Mouse (Mus musculus): Measurements from ENCODE around the gene Clic6. TPM values are rescaled to one million over a fixed set of nuclear protein-coding genes. Genes with fewer than 3 reads are reported as not detected.
A peak's percentile ranks its signal among the peaks of the same experiment; 100 is the strongest.

Gene Clic6
- polyA plus RNA-seq, 1 experiment from 2014 or later: 0.64 TPM

- Histone ChIP-seq H3K27ac (no peak overlapping the region), H3K27me3 (ENCODE audit: low read depth, poor library complexity, severe bottlenecking) (no peaks in the 10 kb centered on the region), H3K4me1 (peaks cover 6% of the 10 kb centered on the region; the same call in 1 of the 2 replicates), H3K36me3 (peaks cover 11% of the 10 kb centered on the region; the same call in 1 of the 2 replicates), H3K4me3 (no peak overlapping the region), H3K9me3 (replicated peaks) (no peaks in the 10 kb centered on the region)
- 90% methylated on average over 18 of the region's 18 CpGs for WGBS
- DNase-seq (ENCODE audit: low spot score): no peak
Measured at GRCm38 (mm10) chr16:92454495-92454894, 31.0 kb upstream of the Clic6 start.

GRCm38 (mm10) chr16:92455488-92455887 is 30.0 kb upstream of the Clic6 start:
- no peak for DNase-seq (ENCODE audit: low spot score)
- H3K4me1 ChIP-seq: peaks cover 3% of the 10 kb centered on the region
- H3K4me3 ChIP-seq: no peak overlapping the region
- H3K36me3 ChIP-seq: peaks cover 5% of the 10 kb centered on the region; the same call in 1 of the 2 replicates
- H3K27ac ChIP-seq: no peak overlapping the region
- H3K27me3 ChIP-seq (ENCODE audit: low read depth, poor library complexity, severe bottlenecking): no peaks in the 10 kb centered on the region
- H3K9me3 ChIP-seq (replicated peaks): no peaks in the 10 kb centered on the region
- 77% methylated on average over 8 of the region's 8 CpGs for WGBS

GRCm38 (mm10) chr16:92455969-92456368 is 29.6 kb upstream of the Clic6 start:
- DNase-seq (ENCODE audit: low spot score): no peak
- H3K27me3 ChIP-seq (ENCODE audit: low read depth, poor library complexity, severe bottlenecking): no peaks in the 10 kb centered on the region
- H3K27ac ChIP-seq: no peak overlapping the region
- H3K4me1 ChIP-seq: peaks cover 6% of the 10 kb centered on the region
- WGBS: 92% methylated on average over 5 of the region's 5 CpGs
- H3K36me3 ChIP-seq: peaks cover 5% of the 10 kb centered on the region; the same call in 1 of the 2 replicates
- H3K9me3 ChIP-seq (replicated peaks): no peaks in the 10 kb centered on the region
- no peak overlapping the region for H3K4me3 ChIP-seq

- peak; percentile 82 for DNase-seq (ENCODE audit: low spot score)
- Histone ChIP-seq H3K36me3 (no peaks in the 10 kb centered on the region), H3K4me1 (peaks cover 15% of the 10 kb centered on the region), H3K27ac (no peak overlapping the region), H3K9me3 (replicated peaks) (no peaks in the 10 kb centered on the region), H3K4me3 (no peak overlapping the region), H3K27me3 (ENCODE audit: low read depth, poor library complexity, severe bottlenecking) (no peaks in the 10 kb centered on the region)
- 32% methylated on average over 7 of the region's 7 CpGs for WGBS
Measured at GRCm38 (mm10) chr16:92457594-92457993, 27.9 kb upstream of the Clic6 start.

GRCm38 (mm10) chr16:92461412-92461811 is 24.1 kb upstream of the Clic6 start:
- no peaks in the 10 kb centered on the region; the same call in 1 of the 2 replicates for H3K36me3 ChIP-seq
- WGBS: 79% methylated on average over 6 of the region's 6 CpGs
- no peak overlapping the region for H3K27ac ChIP-seq
- peaks cover 33% of the 10 kb centered on the region for H3K4me1 ChIP-seq
- H3K9me3 ChIP-seq (replicated peaks): no peaks in the 10 kb centered on the region
- no peaks in the 10 kb centered on the region for H3K27me3 ChIP-seq (ENCODE audit: low read depth, poor library complexity, severe bottlenecking)
- no peak for DNase-seq (ENCODE audit: low spot score)
- no peak overlapping the region for H3K4me3 ChIP-seq

GRCm38 (mm10) chr16:92464390-92464972 is 21.1 kb upstream of the Clic6 start:
- Histone ChIP-seq H3K27ac (no peak overlapping the region), H3K4me1 (peaks cover 37% of the 10 kb centered on the region), H3K27me3 (ENCODE audit: low read depth, poor library complexity, severe bottlenecking) (no peaks in the 10 kb centered on the region), H3K4me3 (0 out of 2 replicates have a peak overlapping the region, but pooled peaks have one; percentile 87), H3K9me3 (replicated peaks) (no peaks in the 10 kb centered on the region), H3K36me3 (no peaks in the 10 kb centered on the region; the same call in 1 of the 2 replicates)
- WGBS: 77% methylated on average over 14 of the region's 14 CpGs
- DNase-seq (ENCODE audit: low spot score): no peak

- Histone ChIP-seq H3K9me3 (replicated peaks) (no peaks in the 10 kb centered on the region), H3K27me3 (ENCODE audit: low read depth, poor library complexity, severe bottlenecking) (no peaks in the 10 kb centered on the region), H3K4me1 (peaks cover 37% of the 10 kb centered on the region), H3K27ac (peak overlapping the region; percentile 86), H3K36me3 (no peaks in the 10 kb centered on the region; the same call in 1 of the 2 replicates), H3K4me3 (peak overlapping the region; percentile 87)
- WGBS: 25% methylated on average over 10 of the region's 10 CpGs
- DNase-seq (ENCODE audit: low spot score): no peak
Measured at GRCm38 (mm10) chr16:92465226-92465625, 20.3 kb upstream of the Clic6 start.

- Histone ChIP-seq H3K36me3 (no peaks in the 10 kb centered on the region; the same call in 1 of the 2 replicates), H3K4me1 (peaks cover 35% of the 10 kb centered on the region), H3K9me3 (replicated peaks) (no peaks in the 10 kb centered on the region), H3K27me3 (ENCODE audit: low read depth, poor library complexity, severe bottlenecking) (no peaks in the 10 kb centered on the region), H3K4me3 (peak overlapping the region; percentile 87), H3K27ac (peak overlapping the region; percentile 86)
- peak; percentile 92 for DNase-seq (ENCODE audit: low spot score)
- WGBS: under 1% methylated on average over 75 of the region's 94 CpGs
Measured at GRCm38 (mm10) chr16:92465642-92466526, 19.7 kb upstream of the Clic6 start.

GRCm38 (mm10) chr16:92467041-92467440 is 18.5 kb upstream of the Clic6 start:
- Histone ChIP-seq H3K36me3 (no peaks in the 10 kb centered on the region; the same call in 1 of the 2 replicates), H3K27me3 (ENCODE audit: low read depth, poor library complexity, severe bottlenecking) (no peaks in the 10 kb centered on the region), H3K4me1 (peaks cover 26% of the 10 kb centered on the region), H3K4me3 (no peak overlapping the region), H3K9me3 (replicated peaks) (no peaks in the 10 kb centered on the region), H3K27ac (no peak overlapping the region)
- 83% methylated on average over 5 of the region's 5 CpGs for WGBS
- DNase-seq (ENCODE audit: low spot score): no peak

GRCm38 (mm10) chr16:92468459-92468858 is 17.1 kb upstream of the Clic6 start:
- Histone ChIP-seq H3K4me3 (no peak overlapping the region), H3K9me3 (replicated peaks) (no peaks in the 10 kb centered on the region), H3K27me3 (ENCODE audit: low read depth, poor library complexity, severe bottlenecking) (no peaks in the 10 kb centered on the region), H3K27ac (no peak overlapping the region), H3K36me3 (no peaks in the 10 kb centered on the region), H3K4me1 (peaks cover 27% of the 10 kb centered on the region)
- DNase-seq (ENCODE audit: low spot score): no peak
- WGBS: 77% methylated on average over 14 of the region's 14 CpGs

- Histone ChIP-seq H3K9me3 (replicated peaks) (no peaks in the 10 kb centered on the region), H3K4me3 (no peak within 1 kb of the TSS), H3K4me1 (0 out of 2 replicates have a peak, but pooled peaks cover 11% of the 10 kb centered on the region), H3K27ac (no peak within 1 kb of the TSS), H3K36me3 (no peaks in the 10 kb centered on the region), H3K27me3 (ENCODE audit: low read depth, poor library complexity, severe bottlenecking) (no peaks in the 10 kb centered on the region)
- WGBS: 65% methylated on average over 6 of the region's 6 CpGs
- no peak for DNase-seq (ENCODE audit: low spot score)
Measured at GRCm38 (mm10) chr16:92470706-92471105, 14.8 kb upstream of the Clic6 start, which contains the start of gene Rcan1. Rcan1 (minus strand) TSS chr16:92470867.

- Histone ChIP-seq H3K9me3 (replicated peaks) (no peaks in the 10 kb centered on the region), H3K27me3 (ENCODE audit: low read depth, poor library complexity, severe bottlenecking) (no peaks in the 10 kb centered on the region), H3K4me1 (0 out of 2 replicates have a peak, but pooled peaks cover 4% of the 10 kb centered on the region), H3K4me3 (no peak overlapping the region), H3K36me3 (no peaks in the 10 kb centered on the region), H3K27ac (no peak overlapping the region)
- DNase-seq (ENCODE audit: low spot score): no peak
- 58% methylated on average over 3 of the region's 3 CpGs for WGBS
Measured at GRCm38 (mm10) chr16:92472898-92473297, 12.6 kb upstream of the Clic6 start.

All from limb, embryonic 10.5 days (tissue).